Mouse (Mus musculus): Measurements from ENCODE around the gene Mok. TPM values are rescaled to one million over a fixed set of nuclear protein-coding genes. Genes with fewer than 3 reads are reported as not detected.
A peak's percentile ranks its signal among the peaks of the same experiment; 100 is the strongest.

The Mok gene
- polyA plus RNA-seq, 1 experiment from 2014 or later, result 12.3 TPM

GRCm38 (mm10) chr12:110779296-110779695 is 61.4 kb downstream of the Mok start:
- no peak overlapping the region for H3K9ac ChIP-seq (replicated peaks)
- H3K27me3 ChIP-seq (replicated peaks), result no peaks in the 10 kb centered on the region
- H3K36me3 ChIP-seq, result peaks cover 29% of the 10 kb centered on the region
- no peak for ATAC-seq (ENCODE audit: low FRiP score)
- 83% methylated on average over 7 of the region's 7 CpGs for WGBS
- H3K4me3 ChIP-seq (replicated peaks), result no peak overlapping the region
- H3K4me1 ChIP-seq, result peaks cover 7% of the 10 kb centered on the region; the same call in 1 of the 2 replicates
- H3K4me2 ChIP-seq, result no peak overlapping the region
- no peaks in the 10 kb centered on the region for H3K9me3 ChIP-seq (replicated peaks)
- no peak overlapping the region for H3K27ac ChIP-seq (replicated peaks)

- Histone ChIP-seq H3K27ac (replicated peaks) (no peak overlapping the region), H3K4me1 (peaks cover 7% of the 10 kb centered on the region; the same call in 1 of the 2 replicates), H3K4me3 (replicated peaks) (no peak overlapping the region), H3K4me2 (no peak overlapping the region), H3K9ac (replicated peaks) (no peak overlapping the region), H3K36me3 (peaks cover 26% of the 10 kb centered on the region), H3K9me3 (replicated peaks) (no peaks in the 10 kb centered on the region), H3K27me3 (replicated peaks) (no peaks in the 10 kb centered on the region)
- no peak for ATAC-seq (ENCODE audit: low FRiP score)
- WGBS, result 80% methylated on average over 5 of the region's 5 CpGs
Observed at GRCm38 (mm10) chr12:110777853-110778252, 62.9 kb downstream of the Mok start.

GRCm38 (mm10) chr12:110775628-110776426 is 64.9 kb downstream of the Mok start:
- 76% methylated on average over 5 of the region's 5 CpGs for WGBS
- ATAC-seq (ENCODE audit: low FRiP score), result 0 out of 2 replicates have a peak, but pooled peaks have one; percentile 41
- Histone ChIP-seq H3K9ac (replicated peaks) (no peak overlapping the region), H3K36me3 (peaks cover 17% of the 10 kb centered on the region), H3K27ac (replicated peaks) (0 out of 2 replicates have a peak overlapping the region, but pooled peaks have one; percentile 9), H3K27me3 (replicated peaks) (no peaks in the 10 kb centered on the region), H3K4me1 (peaks cover 8% of the 10 kb centered on the region; the same call in 1 of the 2 replicates), H3K4me3 (replicated peaks) (no peak overlapping the region), H3K9me3 (replicated peaks) (no peaks in the 10 kb centered on the region), H3K4me2 (no peak overlapping the region)

GRCm38 (mm10) chr12:110771961-110772360 is 68.8 kb downstream of the Mok start:
- no peak overlapping the region for H3K4me2 ChIP-seq
- no peak overlapping the region for H3K9ac ChIP-seq (replicated peaks)
- H3K27ac ChIP-seq (replicated peaks), result no peak overlapping the region
- no peaks in the 10 kb centered on the region for H3K27me3 ChIP-seq (replicated peaks)
- H3K4me1 ChIP-seq, result peaks cover 29% of the 10 kb centered on the region
- no peaks in the 10 kb centered on the region for H3K36me3 ChIP-seq
- WGBS, result 96% methylated on average over 6 of the region's 6 CpGs
- no peaks in the 10 kb centered on the region for H3K9me3 ChIP-seq (replicated peaks)
- H3K4me3 ChIP-seq (replicated peaks), result no peak overlapping the region
- no peak for ATAC-seq (ENCODE audit: low FRiP score)

GRCm38 (mm10) chr12:110770479-110771247 is 70.1 kb downstream of the Mok start:
- no peaks in the 10 kb centered on the region for H3K27me3 ChIP-seq (replicated peaks)

GRCm38 (mm10) chr12:110769660-110770297 is 71.0 kb downstream of the Mok start:
- Histone ChIP-seq H3K27me3 (replicated peaks) (no peaks in the 10 kb centered on the region), H3K27ac (replicated peaks) (0 out of 2 replicates have a peak overlapping the region, but pooled peaks have one; percentile 41), H3K4me3 (replicated peaks) (no peak overlapping the region), H3K4me2 (no peak overlapping the region), H3K4me1 (peaks cover 23% of the 10 kb centered on the region), H3K36me3 (no peaks in the 10 kb centered on the region), H3K9ac (replicated peaks) (no peak overlapping the region), H3K9me3 (replicated peaks) (no peaks in the 10 kb centered on the region)
- no peak for ATAC-seq (ENCODE audit: low FRiP score)
- 39% methylated on average over 6 of the region's 6 CpGs for WGBS

More at GRCm38 (mm10) chr12:110770479-110771247, 70.1 kb downstream of the Mok start:
- ATAC-seq (ENCODE audit: low FRiP score), result no peak
- Histone ChIP-seq H3K4me2 (no peak overlapping the region), H3K4me3 (replicated peaks) (no peak overlapping the region), H3K4me1 (peaks cover 27% of the 10 kb centered on the region), H3K9ac (replicated peaks) (no peak overlapping the region), H3K36me3 (no peaks in the 10 kb centered on the region), H3K9me3 (replicated peaks) (no peaks in the 10 kb centered on the region), H3K27ac (replicated peaks) (no peak overlapping the region)
- WGBS, result 92% methylated on average over 10 of the region's 10 CpGs

GRCm38 (mm10) chr12:110768562-110768961 is 72.2 kb downstream of the Mok start:
- Histone ChIP-seq H3K9ac (replicated peaks) (no peak overlapping the region), H3K4me3 (replicated peaks) (no peak overlapping the region), H3K9me3 (replicated peaks) (no peaks in the 10 kb centered on the region), H3K27me3 (replicated peaks) (no peaks in the 10 kb centered on the region), H3K36me3 (no peaks in the 10 kb centered on the region), H3K4me1 (peaks cover 23% of the 10 kb centered on the region), H3K4me2 (no peak overlapping the region), H3K27ac (replicated peaks) (no peak overlapping the region)
- no peak for ATAC-seq (ENCODE audit: low FRiP score)

GRCm38 (mm10) chr12:110764531-110764930 is 76.2 kb downstream of the Mok start:
- Histone ChIP-seq H3K9me3 (replicated peaks) (no peaks in the 10 kb centered on the region), H3K27me3 (replicated peaks) (no peaks in the 10 kb centered on the region), H3K4me2 (no peak overlapping the region), H3K4me1 (peaks cover 23% of the 10 kb centered on the region), H3K36me3 (no peaks in the 10 kb centered on the region), H3K27ac (replicated peaks) (no peak overlapping the region), H3K9ac (replicated peaks) (no peak overlapping the region), H3K4me3 (replicated peaks) (no peak overlapping the region)
- no peak for ATAC-seq (ENCODE audit: low FRiP score)
- 83% methylated on average over 5 of the region's 5 CpGs for WGBS

- H3K27me3 ChIP-seq (replicated peaks), result no peaks in the 10 kb centered on the region
- no peaks in the 10 kb centered on the region for H3K36me3 ChIP-seq
- ATAC-seq (ENCODE audit: low FRiP score), result no peak
- no peak overlapping the region for H3K4me3 ChIP-seq (replicated peaks)
- no peaks in the 10 kb centered on the region for H3K9me3 ChIP-seq (replicated peaks)
- no peak overlapping the region for H3K4me2 ChIP-seq
- peaks cover 12% of the 10 kb centered on the region for H3K4me1 ChIP-seq
- 78% methylated on average over 2 of the region's 2 CpGs for WGBS
- no peak overlapping the region for H3K9ac ChIP-seq (replicated peaks)
- H3K27ac ChIP-seq (replicated peaks), result no peak overlapping the region
Observed at GRCm38 (mm10) chr12:110762321-110762720, 78.4 kb downstream of the Mok start.

- Histone ChIP-seq H3K4me2 (no peak overlapping the region), H3K9me3 (replicated peaks) (no peaks in the 10 kb centered on the region), H3K9ac (replicated peaks) (no peak overlapping the region), H3K36me3 (peaks cover 6% of the 10 kb centered on the region; the same call in 1 of the 2 replicates), H3K27ac (replicated peaks) (no peak overlapping the region), H3K4me3 (replicated peaks) (no peak overlapping the region), H3K27me3 (replicated peaks) (no peaks in the 10 kb centered on the region), H3K4me1 (peaks cover 12% of the 10 kb centered on the region)
- WGBS, result 96% methylated on average over 8 of the region's 8 CpGs
- no peak for ATAC-seq (ENCODE audit: low FRiP score)
Observed at GRCm38 (mm10) chr12:110758932-110759331, 81.8 kb downstream of the Mok start.

Data from neural tube, embryonic 15.5 days (tissue).